Mouse (Mus musculus): ENCODE results near the gene Atg7. TPM values are rescaled to one million over a fixed set of nuclear protein-coding genes. Genes with fewer than 3 reads are reported as not detected.

The Atg7 gene
- polyA plus RNA-seq, 1 experiment from 2014 or later = 19.2 TPM

DNA sequence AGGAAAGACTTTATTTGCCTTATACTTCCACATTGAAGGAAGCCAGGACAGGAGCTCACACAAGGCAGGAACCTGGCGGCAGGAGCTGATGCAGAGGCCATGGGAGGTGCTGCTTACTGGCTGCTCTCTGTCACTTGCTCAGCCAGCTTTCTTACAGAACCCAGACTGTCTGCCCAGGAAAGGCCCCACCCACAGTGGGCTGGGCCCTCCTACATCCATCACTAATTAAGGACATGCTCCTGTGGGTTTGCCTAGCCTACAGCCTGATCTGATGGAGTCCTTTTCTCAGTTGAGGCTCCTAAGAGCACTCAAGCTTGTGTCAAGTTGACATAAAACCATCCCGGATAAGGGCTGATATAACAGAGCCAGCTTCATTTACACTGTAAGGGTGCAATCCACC is 211.5 kb downstream of the Atg7 start:
- Histone ChIP-seq H3K36me3 (peaks cover 7% of the 10 kb centered on the region; the same call in 1 of the 2 replicates), H3K9me3 (no peaks in the 10 kb centered on the region), H3K27me3 (replicated peaks) (no peaks in the 10 kb centered on the region), H3K4me2 (replicated peaks) (no peak overlapping the region), H3K9ac (0 out of 2 replicates have a peak overlapping the region, but pooled peaks have one; percentile 29), H3K4me1 (peaks cover 40% of the 10 kb centered on the region), H3K4me3 (no peak overlapping the region), H3K27ac (no peak overlapping the region)
- 72% methylated on average over 2 of the region's 2 CpGs for WGBS
- ATAC-seq (ENCODE audit: low FRiP score, low read depth) = no peak

DNA sequence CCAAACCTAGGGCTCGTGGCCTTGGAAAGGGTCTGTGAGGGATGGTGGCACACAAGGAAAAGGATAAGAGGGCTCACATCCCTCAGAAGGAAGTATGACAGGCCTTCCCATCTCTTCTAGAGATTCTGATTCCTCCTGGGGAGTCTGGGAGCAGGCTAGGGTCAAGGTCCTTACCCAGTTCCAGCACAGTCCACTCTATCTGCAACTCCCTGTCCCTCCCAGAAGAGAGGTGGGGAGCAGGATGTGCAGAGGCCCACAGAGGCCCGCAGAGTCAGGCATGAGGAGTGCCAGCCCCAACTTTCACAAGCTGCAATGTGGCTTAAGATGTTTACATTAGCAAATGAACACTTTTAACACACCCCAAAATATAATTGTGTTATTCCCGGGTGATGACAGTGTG is 212.7 kb downstream of the Atg7 start:
- no peak overlapping the region for H3K9ac ChIP-seq
- H3K27me3 ChIP-seq (replicated peaks) = no peaks in the 10 kb centered on the region
- peaks cover 40% of the 10 kb centered on the region for H3K4me1 ChIP-seq
- H3K36me3 ChIP-seq = peaks cover 16% of the 10 kb centered on the region
- H3K9me3 ChIP-seq = no peaks in the 10 kb centered on the region
- WGBS = 81% methylated on average over 3 of the region's 3 CpGs
- no peak overlapping the region for H3K4me3 ChIP-seq
- no peak overlapping the region for H3K27ac ChIP-seq
- ATAC-seq (ENCODE audit: low FRiP score, low read depth) = no peak
- H3K4me2 ChIP-seq (replicated peaks) = no peak overlapping the region

DNA sequence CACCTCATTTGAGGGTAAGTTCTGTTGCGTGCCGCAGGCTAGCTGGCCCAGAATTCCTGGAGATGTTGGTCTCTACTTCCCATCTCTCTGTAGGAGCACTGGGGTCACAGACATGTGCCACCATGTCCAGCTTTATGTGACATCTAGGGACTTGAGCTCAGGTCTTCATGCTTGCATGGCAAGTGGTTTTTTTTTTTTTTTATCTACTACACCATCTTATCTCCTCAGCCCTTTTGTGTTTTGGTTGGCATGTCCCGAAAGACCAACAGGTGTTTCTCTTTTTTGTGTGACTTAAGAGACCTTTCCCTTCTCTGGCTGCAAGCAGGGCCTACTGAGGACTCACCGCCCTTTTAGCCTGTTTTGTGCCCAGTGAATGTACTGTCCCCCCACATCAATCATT is 213.6 kb downstream of the Atg7 start:
- H3K4me2 ChIP-seq (replicated peaks) = no peak overlapping the region
- WGBS = 89% methylated on average over 4 of the region's 4 CpGs
- peaks cover 25% of the 10 kb centered on the region for H3K36me3 ChIP-seq
- no peak overlapping the region for H3K4me3 ChIP-seq
- H3K4me1 ChIP-seq = peaks cover 35% of the 10 kb centered on the region
- ATAC-seq (ENCODE audit: low FRiP score, low read depth) = no peak
- H3K9ac ChIP-seq = no peak overlapping the region
- H3K9me3 ChIP-seq = no peaks in the 10 kb centered on the region
- no peaks in the 10 kb centered on the region for H3K27me3 ChIP-seq (replicated peaks)
- H3K27ac ChIP-seq = no peak overlapping the region

DNA sequence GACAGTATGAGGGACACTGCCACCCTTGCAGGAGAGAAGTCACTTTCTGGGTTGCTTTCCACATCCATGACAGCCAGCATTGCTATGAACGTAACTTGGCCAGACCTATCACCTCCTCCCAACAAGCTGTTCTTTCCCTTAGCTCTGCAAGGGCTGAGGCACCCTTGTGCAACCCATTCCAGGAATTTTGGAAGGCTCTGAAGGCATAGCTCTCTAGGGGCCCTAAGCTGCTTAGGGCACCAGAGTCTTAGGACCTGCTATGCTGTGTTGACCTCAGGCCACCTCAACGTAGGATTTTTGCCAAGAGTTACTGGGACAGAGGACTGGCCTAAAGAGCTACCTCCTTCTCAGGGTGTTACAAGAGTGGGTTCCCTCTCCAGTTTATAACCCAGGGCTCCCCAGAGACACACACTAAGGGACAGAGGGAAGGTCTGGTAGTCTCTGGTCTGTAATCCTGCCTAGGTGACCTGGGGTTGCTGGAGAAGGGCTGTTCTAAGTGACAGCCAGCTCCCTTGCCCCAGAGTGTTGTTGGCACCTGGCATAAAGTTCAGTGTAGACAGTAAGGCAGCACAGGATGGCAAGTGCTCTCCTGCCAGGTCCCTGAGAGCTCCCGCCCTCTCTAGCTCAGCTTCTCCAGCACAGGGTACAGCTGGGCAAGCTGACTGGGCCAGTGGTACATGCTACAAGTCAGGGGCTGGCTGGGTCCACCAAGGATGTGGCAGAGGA is 215.3 kb downstream of the Atg7 start:
- peaks cover 18% of the 10 kb centered on the region for H3K4me1 ChIP-seq
- H3K4me2 ChIP-seq (replicated peaks) = no peak overlapping the region
- H3K4me3 ChIP-seq = no peak overlapping the region
- ATAC-seq (ENCODE audit: low FRiP score, low read depth) = no peak
- no peaks in the 10 kb centered on the region for H3K9me3 ChIP-seq
- H3K36me3 ChIP-seq = peaks cover 41% of the 10 kb centered on the region
- H3K27ac ChIP-seq = no peak overlapping the region
- no peaks in the 10 kb centered on the region for H3K27me3 ChIP-seq (replicated peaks)
- H3K9ac ChIP-seq = no peak overlapping the region
- 89% methylated on average over 3 of the region's 3 CpGs for WGBS

DNA sequence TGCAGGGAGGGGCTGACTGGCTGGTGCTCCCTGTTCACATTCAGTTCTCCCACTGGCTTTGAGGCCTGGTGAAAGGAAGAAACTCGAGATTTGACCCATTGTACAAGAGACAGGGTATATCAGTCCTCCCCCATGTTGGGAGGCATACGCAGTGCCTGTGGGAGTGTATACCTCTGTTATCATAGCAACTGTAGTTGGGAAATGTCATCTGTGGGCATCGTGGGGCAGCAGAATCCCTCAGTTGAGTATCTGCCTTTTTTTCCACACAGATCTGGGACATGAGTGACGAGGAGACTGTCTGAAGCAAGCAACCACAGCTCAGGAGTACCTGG is 215.8 kb downstream of the Atg7 start:
- Histone ChIP-seq H3K9ac (no peak overlapping the region), H3K4me1 (peaks cover 16% of the 10 kb centered on the region), H3K27me3 (replicated peaks) (no peaks in the 10 kb centered on the region), H3K27ac (no peak overlapping the region), H3K9me3 (no peaks in the 10 kb centered on the region), H3K4me3 (no peak overlapping the region), H3K36me3 (peaks cover 45% of the 10 kb centered on the region), H3K4me2 (replicated peaks) (no peak overlapping the region)
- ATAC-seq (ENCODE audit: low FRiP score, low read depth) = no peak
- WGBS = 86% methylated on average over 4 of the region's 4 CpGs

DNA sequence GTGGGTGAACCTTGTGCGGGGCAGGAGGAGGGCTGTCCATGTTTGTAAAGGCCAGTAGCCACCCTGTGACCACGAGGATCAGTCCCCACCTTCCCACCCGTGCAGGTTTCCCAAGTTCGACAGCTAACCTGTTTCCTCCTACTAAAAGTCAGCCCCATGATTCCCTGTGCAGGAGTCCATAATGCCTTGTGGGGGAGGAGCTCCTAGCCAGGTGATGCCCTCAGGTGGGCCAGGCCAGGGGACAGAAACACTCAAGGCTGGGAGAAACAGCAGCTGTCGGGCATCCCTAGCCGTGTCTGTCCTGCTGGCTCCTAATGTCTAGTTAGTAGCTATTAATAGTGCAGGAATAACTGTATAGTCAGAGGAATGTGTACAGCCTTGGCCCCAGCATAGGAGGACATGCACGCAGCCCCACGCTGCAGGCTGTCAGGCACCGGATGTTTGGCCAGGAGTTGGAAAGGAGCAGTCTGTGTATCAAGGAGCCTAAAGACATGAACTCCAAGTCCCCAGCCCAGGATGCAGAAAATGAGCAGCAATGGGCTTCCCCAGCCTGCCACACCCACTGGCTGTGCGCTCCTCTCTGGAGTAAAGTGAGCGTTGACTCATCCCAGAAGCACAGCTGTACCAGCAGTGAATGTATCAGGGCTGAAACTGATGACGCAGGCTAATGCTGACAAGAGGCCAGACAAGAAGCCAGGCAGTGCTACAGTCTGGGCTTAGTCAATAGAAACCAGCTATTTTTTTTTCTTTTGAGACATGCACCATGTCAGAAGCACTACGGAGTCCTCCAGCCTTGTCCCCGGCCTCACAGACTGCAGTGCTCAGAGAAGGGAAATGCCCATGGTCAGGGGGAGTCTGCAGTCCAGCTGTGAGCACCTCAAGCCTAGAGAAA is 218.0 kb downstream of the Atg7 start:
- Histone ChIP-seq H3K9me3 (no peaks in the 10 kb centered on the region), H3K4me1 (no peaks in the 10 kb centered on the region; the same call in 1 of the 2 replicates), H3K4me3 (no peak overlapping the region), H3K27me3 (replicated peaks) (no peaks in the 10 kb centered on the region), H3K27ac (no peak overlapping the region), H3K9ac (no peak overlapping the region), H3K4me2 (replicated peaks) (no peak overlapping the region), H3K36me3 (peaks cover 49% of the 10 kb centered on the region)
- WGBS = 92% methylated on average over 14 of the region's 14 CpGs
- no peak for ATAC-seq (ENCODE audit: low FRiP score, low read depth)

DNA sequence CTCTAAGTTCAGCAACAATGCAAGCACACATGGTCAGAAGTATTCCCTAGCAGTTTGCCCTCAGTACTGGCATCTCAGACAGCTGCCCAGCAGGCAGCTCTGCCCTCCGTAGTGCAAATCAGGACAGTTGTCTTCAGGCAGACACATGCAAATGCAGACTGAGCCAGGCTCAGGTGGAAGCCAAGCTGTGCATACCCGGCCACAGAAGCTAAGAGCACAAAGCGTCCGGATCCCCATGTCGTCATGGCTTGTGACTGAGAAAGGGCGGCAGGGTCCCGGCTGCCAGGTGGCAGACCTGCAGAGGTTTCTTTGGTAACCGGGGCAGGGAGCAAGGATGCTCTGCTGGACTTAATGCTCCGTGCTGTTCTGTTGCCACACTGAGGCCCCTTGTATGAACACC is 218.7 kb downstream of the Atg7 start:
- Histone ChIP-seq H3K4me3 (no peak overlapping the region), H3K9me3 (no peaks in the 10 kb centered on the region), H3K4me1 (no peaks in the 10 kb centered on the region; the same call in 1 of the 2 replicates), H3K27me3 (replicated peaks) (no peaks in the 10 kb centered on the region), H3K27ac (no peak overlapping the region), H3K36me3 (peaks cover 49% of the 10 kb centered on the region), H3K4me2 (replicated peaks) (no peak overlapping the region), H3K9ac (no peak overlapping the region)
- 68% methylated on average over 9 of the region's 9 CpGs for WGBS
- no peak for ATAC-seq (ENCODE audit: low FRiP score, low read depth)

DNA sequence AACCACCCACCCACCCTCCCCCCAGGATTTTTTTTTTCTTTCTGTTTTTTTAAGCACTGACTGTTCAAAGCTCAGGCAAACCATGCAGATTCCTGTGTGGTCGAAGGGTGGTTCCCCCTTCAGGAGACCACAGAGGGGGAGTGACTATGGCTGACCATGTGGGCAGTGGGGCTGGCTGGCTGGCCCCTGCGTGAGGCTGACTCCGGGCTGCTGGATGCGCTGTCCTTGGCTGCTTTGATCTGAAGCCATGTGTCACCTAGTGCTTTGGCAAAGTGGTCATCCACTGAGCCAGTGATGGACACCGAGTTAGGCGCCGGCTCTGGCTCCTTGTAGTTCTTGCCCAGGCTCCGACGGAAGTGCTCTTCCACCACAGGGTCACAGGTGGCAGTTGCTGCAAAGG is 219.1 kb downstream of the Atg7 start:
- Histone ChIP-seq H3K27me3 (replicated peaks) (no peaks in the 10 kb centered on the region), H3K4me3 (no peak overlapping the region), H3K4me1 (no peaks in the 10 kb centered on the region; the same call in 1 of the 2 replicates), H3K9ac (no peak overlapping the region), H3K4me2 (replicated peaks) (no peak overlapping the region), H3K36me3 (peaks cover 49% of the 10 kb centered on the region), H3K27ac (no peak overlapping the region), H3K9me3 (no peaks in the 10 kb centered on the region)
- WGBS = 86% methylated on average over 9 of the region's 9 CpGs
- no peak for ATAC-seq (ENCODE audit: low FRiP score, low read depth)

DNA sequence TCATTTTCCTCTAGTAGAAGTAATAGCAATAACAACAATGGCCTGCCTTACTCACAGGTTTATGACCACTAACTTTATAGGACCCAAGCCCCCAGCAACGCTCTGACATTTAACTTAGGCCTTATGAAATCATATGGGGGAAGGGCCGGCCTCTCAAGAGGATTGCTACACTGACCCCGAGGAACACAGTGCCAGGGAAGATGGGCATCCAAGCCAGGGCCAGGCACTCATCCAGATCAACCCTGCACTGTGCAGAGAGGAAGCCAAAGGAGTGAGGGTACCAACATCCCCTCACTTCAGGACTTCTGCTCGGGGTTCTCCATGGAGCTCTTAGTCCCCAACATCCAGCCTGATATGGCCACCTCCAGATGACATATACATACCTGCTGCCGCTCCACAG is 220.6 kb downstream of the Atg7 start:
- no peak overlapping the region for H3K4me3 ChIP-seq
- no peak overlapping the region for H3K4me2 ChIP-seq (replicated peaks)
- H3K27me3 ChIP-seq (replicated peaks) = no peaks in the 10 kb centered on the region
- WGBS = 86% methylated on average over 5 of the region's 5 CpGs
- H3K36me3 ChIP-seq = peaks cover 49% of the 10 kb centered on the region
- no peak overlapping the region for H3K27ac ChIP-seq
- no peak overlapping the region for H3K9ac ChIP-seq
- no peaks in the 10 kb centered on the region; the same call in 1 of the 2 replicates for H3K4me1 ChIP-seq
- H3K9me3 ChIP-seq = no peaks in the 10 kb centered on the region
- no peak for ATAC-seq (ENCODE audit: low FRiP score, low read depth)

DNA sequence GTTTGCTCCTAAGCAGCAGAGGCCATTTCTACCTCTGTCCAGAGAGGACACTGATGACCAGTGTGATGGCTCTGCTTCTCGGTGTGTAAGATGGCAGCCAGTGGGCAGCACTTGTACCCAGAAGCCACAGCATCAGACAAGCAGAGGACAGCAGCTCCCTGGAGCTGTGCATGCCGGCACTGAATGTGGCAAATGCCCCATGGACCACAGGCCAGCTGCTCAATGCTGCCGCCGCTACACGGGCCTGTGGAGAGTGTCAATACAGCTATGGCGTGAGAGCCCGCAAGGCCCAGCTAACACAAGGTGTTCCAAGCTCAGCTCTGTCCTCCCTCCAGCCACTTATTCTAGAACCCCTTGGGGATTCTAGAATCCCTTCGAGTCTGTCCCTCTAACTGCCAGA is 221.5 kb downstream of the Atg7 start:
- Histone ChIP-seq H3K27ac (no peak overlapping the region), H3K27me3 (replicated peaks) (no peaks in the 10 kb centered on the region), H3K36me3 (peaks cover 41% of the 10 kb centered on the region), H3K4me3 (no peak overlapping the region), H3K4me1 (peaks cover 9% of the 10 kb centered on the region), H3K9ac (no peak overlapping the region), H3K4me2 (replicated peaks) (no peak overlapping the region), H3K9me3 (no peaks in the 10 kb centered on the region)
- ATAC-seq (ENCODE audit: low FRiP score, low read depth) = no peak
- WGBS = 90% methylated on average over 8 of the region's 8 CpGs

DNA sequence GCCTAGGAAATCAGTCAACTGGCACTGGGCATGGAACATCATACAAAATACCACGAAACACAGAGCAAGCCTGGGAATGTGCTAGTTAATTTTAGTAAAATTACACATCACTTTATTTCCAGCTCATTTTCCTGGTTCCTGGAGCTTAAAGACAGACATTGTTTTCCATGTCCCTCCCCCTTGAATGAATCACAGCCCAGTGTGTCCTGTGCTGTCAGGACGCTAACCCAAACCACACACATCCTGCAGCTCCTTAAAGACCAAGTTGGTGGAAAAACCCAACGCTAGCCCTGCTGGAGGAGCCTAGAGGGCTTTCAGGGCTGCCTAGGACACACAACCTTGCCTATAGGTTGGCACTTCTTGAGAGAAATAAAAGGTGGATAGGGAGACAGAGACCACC is 223.2 kb downstream of the Atg7 start:
- Histone ChIP-seq H3K27me3 (replicated peaks) (no peaks in the 10 kb centered on the region), H3K4me1 (peaks cover 25% of the 10 kb centered on the region), H3K4me2 (replicated peaks) (no peak overlapping the region), H3K4me3 (no peak overlapping the region), H3K36me3 (peaks cover 30% of the 10 kb centered on the region), H3K27ac (no peak overlapping the region), H3K9ac (no peak overlapping the region), H3K9me3 (no peaks in the 10 kb centered on the region)
- WGBS = 88% methylated on average over 3 of the region's 3 CpGs
- ATAC-seq (ENCODE audit: low FRiP score, low read depth) = no peak

DNA sequence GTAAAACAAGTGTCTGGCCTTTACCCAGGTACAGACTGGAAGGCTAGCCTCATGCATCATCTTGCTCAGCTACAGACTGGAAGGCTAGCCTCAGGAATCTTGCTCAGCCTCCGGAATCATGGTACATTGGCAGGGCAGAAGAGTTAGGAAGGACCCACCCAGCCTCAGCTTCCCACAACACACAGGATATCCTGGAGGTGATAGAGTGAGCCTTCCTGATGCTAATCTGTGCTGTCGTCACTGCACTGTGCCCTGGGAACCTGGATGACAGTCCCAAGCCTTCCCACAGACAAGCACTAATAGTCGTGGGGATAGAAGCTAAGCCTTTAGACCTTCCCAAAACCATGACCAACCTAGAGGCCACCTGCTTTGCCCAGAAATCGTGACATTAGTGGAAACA is 223.7 kb downstream of the Atg7 start:
- ATAC-seq (ENCODE audit: low FRiP score, low read depth) = no peak
- Histone ChIP-seq H3K9ac (no peak overlapping the region), H3K27me3 (replicated peaks) (no peaks in the 10 kb centered on the region), H3K27ac (no peak overlapping the region), H3K36me3 (peaks cover 30% of the 10 kb centered on the region), H3K4me2 (replicated peaks) (no peak overlapping the region), H3K4me3 (no peak overlapping the region), H3K9me3 (no peaks in the 10 kb centered on the region), H3K4me1 (peaks cover 25% of the 10 kb centered on the region)
- WGBS = 92% methylated on average over 4 of the region's 4 CpGs

All from neural tube, embryonic 12.5 days (tissue).